Mouse (Mus musculus): ENCODE results near the gene Yars. TPM values are rescaled to one million over a fixed set of nuclear protein-coding genes. Genes with fewer than 3 reads are reported as not detected.
A peak's percentile ranks its signal among the peaks of the same experiment; 100 is the strongest.
"Not testable (repeated sequence)": the region's sequence is repeated elsewhere in the genome, so short reads cannot be mapped to it uniquely, and the experiment has no call there.

Yars gene
- total RNA-seq, 2 experiments from 2014 or later = 87.4 to 93.1 TPM

GRCm38 (mm10) chr4:129191691-129192090 lies 2.1 kb downstream of the Yars start:
- no peak for TF ChIP-seq CTCF (IDR thresholded peaks at IDR 0.05)
- Histone ChIP-seq H3K4me3 (no peak overlapping the region), H3K27ac (no peak overlapping the region)
- intact Hi-C loops (cut with DNase I) = loop anchor here (5.0 kb wide), 1 partner anchor 271 kb away; the partner anchor contains the start of gene Bsdc1
- peak in 1 of 2 experiments; percentile 4 for DNase-seq (ENCODE audit: extremely low spot score in 1 of 2, low spot score in 2 of 2)

GRCm38 (mm10) chr4:129194280-129194679 lies 4.7 kb downstream of the Yars start:
- intact Hi-C loops (cut with DNase I) = loop anchor here (5.0 kb wide), 1 partner anchor 268 kb away; the partner anchor contains the start of gene Bsdc1
- no peak for DNase-seq (ENCODE audit: extremely low spot score in 1 of 2, low spot score in 2 of 2)
- TF ChIP-seq CTCF (IDR thresholded peaks at IDR 0.05) = no peak
- Histone ChIP-seq H3K27ac (no peak overlapping the region), H3K4me3 (no peak overlapping the region)

DNA sequence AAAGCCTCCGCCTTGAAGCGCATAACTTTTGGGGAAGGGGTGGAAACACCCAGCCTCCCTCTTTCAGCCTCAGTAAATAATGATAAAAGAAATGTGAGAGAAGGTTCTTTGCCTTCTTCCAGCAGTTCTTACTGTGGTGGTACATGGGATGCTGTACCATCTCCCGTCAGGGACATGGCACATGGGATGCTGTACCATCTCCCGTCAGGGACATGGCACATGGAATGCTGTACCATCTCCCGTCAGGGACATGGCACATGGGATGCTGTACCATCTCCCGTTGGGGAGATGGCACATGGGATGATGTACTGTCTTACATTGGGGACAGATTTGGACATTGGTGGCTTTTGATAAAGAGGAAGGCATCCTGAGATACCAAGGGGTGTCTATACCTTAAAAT lies 8.0 kb downstream of the Yars start:
- no peak overlapping the region for H3K27ac ChIP-seq
- intact Hi-C loops (cut with DNase I) = no loop called here
- no peak for TF ChIP-seq CTCF (IDR thresholded peaks at IDR 0.05)
- DNase-seq (ENCODE audit: extremely low spot score in 1 of 2, low spot score in 2 of 2) = no peak
- H3K4me3 ChIP-seq = no peak overlapping the region

DNA sequence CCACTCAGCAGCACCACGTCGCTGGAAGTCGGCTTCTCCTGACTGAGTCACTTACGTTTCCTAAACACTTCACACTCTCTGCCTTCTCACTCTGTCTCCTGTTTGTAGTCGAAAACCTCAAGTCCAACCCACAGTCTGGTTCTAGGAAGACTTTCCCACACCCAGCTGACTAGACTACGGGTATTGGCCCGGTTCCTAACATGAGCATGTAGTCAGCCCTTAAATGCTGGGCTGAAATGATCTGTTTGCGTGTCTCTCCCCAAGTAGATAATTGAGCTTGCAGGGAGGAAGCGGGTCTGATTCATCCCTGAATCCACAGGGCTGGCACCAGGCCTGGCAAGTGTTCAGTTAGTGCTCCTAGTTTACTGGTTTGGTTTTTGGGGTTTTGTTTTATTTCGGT lies 15.1 kb downstream of the Yars start:
- H3K4me3 ChIP-seq = no peak overlapping the region
- H3K27ac ChIP-seq = no peak overlapping the region
- intact Hi-C loops (cut with DNase I) = no loop called here
- no peak for TF ChIP-seq CTCF (IDR thresholded peaks at IDR 0.05)
- peak in 1 of 2 experiments; percentile 22 for DNase-seq (ENCODE audit: extremely low spot score in 1 of 2, low spot score in 2 of 2)

DNA sequence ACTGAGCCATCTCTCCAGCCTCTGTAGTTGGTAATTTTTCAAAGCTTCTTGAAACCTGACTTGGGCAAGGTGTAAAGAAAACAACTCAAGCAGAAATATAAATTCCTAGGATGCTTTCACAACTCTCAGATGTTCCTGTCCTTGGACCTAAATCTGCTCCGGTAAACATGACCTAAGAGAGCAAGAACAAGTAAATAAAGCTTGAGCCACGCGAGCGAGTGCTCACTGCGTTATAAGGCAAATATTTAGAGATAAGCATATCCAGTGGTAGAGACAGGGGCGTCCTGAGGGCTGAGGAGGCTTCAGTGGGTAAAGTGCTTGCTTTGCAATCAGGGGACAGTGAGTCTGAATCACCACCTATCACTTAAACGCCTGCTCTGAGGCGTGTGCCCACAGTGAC lies 17.2 kb downstream of the Yars start:
- no peak for DNase-seq (ENCODE audit: extremely low spot score in 1 of 2, low spot score in 2 of 2)
- Histone ChIP-seq H3K4me3 (no peak overlapping the region), H3K27ac (no peak overlapping the region)
- intact Hi-C loops (cut with DNase I) = no loop called here
- no peak for TF ChIP-seq CTCF (IDR thresholded peaks at IDR 0.05)

DNA sequence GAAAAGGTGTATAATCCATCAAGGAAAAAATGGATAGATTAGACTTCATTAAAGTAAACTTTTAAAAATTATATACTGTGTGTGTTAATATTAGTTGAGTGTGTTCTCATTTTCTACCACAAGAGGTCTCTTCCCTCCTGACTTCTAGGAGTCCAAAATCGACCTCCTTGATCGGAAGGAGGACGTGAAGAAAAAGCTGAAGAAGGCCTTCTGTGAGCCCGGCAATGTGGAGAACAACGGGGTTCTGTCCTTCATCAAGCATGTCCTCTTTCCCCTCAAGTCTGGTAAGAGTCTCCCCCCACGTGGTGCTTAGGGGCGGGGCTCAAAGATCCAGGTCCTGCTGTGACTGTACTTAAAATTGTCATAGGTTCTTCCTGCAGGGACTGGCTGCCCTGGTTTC lies 19.9 kb downstream of the Yars start:
- no peak for DNase-seq (ENCODE audit: extremely low spot score in 1 of 2, low spot score in 2 of 2)
- Histone ChIP-seq H3K27ac (no peak overlapping the region), H3K4me3 (no peak overlapping the region)
- TF ChIP-seq CTCF (IDR thresholded peaks at IDR 0.05) = peak; percentile 64
- intact Hi-C loops (cut with DNase I) = loop anchor here (1.0 kb wide), 1 partner anchor 67 kb away; no protein-coding TSS in a partner anchor

- H3K27ac ChIP-seq = no peak overlapping the region
- H3K4me3 ChIP-seq = no peak overlapping the region
- DNase-seq (ENCODE audit: extremely low spot score in 1 of 2, low spot score in 2 of 2) = no peak
- no peak for TF ChIP-seq CTCF (IDR thresholded peaks at IDR 0.05)
- intact Hi-C loops (cut with DNase I) = loop anchor here (5.0 kb wide), 1 partner anchor 246 kb away; no protein-coding TSS in a partner anchor
Observed at GRCm38 (mm10) chr4:129211461-129211860, 21.9 kb downstream of the Yars start.

DNA sequence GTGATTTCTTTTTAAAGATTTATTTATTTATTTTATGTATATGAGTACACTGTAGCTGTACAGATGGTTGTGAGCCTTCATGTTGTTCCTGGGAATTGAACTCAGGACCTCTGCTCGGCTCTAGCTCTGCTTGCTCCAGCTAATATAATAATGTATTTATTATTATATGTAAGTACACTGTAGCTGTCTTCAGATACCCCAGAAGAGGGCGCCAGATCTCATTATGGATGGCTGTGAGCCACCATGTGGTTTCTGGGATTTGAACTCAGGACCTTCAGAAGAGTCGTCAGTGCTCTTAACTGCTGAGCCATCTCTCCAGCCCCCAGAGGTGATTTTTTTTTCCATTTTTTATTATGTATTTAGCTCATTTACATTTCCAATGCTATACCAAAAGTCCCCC lies 22.9 kb downstream of the Yars start:
- not testable (repeated sequence) for DNase-seq (ENCODE audit: extremely low spot score in 1 of 2, low spot score in 2 of 2); H3K27ac ChIP-seq; H3K4me3 ChIP-seq
- intact Hi-C loops (cut with DNase I) = loop anchor here (5.0 kb wide), 1 partner anchor 245 kb away; no protein-coding TSS in a partner anchor
- TF ChIP-seq CTCF (IDR thresholded peaks at IDR 0.05) = peak; percentile 59

DNA sequence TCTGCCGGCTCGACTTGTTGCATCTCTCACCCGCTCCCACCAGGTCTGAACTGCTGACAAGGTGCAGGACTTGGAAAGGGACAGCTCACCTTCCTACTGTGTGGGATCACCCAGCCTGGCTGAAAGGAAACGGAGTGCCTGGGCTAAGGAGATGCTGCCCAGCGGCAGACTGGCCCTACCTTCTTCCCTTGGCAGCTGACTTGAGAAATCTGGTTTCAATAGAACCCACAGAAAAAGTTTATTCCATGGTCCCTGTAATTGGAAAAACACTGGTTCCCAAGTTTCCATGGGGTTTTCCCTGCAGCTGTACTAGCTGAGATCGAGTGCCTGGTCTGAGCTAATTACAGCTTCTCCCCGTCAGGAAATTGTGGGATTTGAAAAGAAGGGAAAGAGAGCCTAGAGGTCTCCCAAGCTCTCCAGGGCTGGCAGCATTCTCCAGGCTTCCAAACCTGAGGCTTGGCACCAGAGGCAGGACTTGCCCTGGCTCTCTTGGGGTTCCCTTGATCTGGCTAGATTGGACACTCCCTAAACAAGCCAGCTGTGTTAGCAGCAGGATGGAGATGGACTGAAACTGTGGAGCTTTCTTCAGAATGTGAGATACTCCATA lies 29.1 kb downstream of the Yars start:
- intact Hi-C loops (cut with DNase I) = no loop called here
- no peak overlapping the region for H3K27ac ChIP-seq
- no peak for DNase-seq (ENCODE audit: extremely low spot score in 1 of 2, low spot score in 2 of 2)
- TF ChIP-seq CTCF (IDR thresholded peaks at IDR 0.05) = no peak
- no peak overlapping the region for H3K4me3 ChIP-seq

DNA sequence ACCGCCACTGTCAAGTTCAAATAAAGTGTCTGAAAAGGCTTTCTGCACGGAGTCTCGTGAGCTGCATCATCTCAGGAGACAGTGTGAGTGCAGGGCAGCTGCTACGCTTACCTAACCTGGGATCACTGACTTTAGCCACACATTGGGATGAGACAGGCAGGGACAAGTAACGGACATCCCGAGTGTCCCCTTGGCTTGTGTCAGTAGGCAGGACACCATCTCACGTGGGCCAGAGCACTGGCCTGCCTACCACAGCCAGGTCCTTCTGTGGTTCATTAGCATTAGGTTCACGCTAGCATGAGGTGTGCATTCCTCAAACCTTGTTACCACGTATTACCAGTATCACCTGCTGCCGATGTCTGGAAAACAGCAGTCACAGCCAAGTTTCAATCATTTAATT lies 29.6 kb downstream of the Yars start:
- TF ChIP-seq CTCF (IDR thresholded peaks at IDR 0.05) = no peak
- intact Hi-C loops (cut with DNase I) = no loop called here
- no peak for DNase-seq (ENCODE audit: extremely low spot score in 1 of 2, low spot score in 2 of 2)
- H3K27ac ChIP-seq = no peak overlapping the region
- no peak overlapping the region for H3K4me3 ChIP-seq

DNA sequence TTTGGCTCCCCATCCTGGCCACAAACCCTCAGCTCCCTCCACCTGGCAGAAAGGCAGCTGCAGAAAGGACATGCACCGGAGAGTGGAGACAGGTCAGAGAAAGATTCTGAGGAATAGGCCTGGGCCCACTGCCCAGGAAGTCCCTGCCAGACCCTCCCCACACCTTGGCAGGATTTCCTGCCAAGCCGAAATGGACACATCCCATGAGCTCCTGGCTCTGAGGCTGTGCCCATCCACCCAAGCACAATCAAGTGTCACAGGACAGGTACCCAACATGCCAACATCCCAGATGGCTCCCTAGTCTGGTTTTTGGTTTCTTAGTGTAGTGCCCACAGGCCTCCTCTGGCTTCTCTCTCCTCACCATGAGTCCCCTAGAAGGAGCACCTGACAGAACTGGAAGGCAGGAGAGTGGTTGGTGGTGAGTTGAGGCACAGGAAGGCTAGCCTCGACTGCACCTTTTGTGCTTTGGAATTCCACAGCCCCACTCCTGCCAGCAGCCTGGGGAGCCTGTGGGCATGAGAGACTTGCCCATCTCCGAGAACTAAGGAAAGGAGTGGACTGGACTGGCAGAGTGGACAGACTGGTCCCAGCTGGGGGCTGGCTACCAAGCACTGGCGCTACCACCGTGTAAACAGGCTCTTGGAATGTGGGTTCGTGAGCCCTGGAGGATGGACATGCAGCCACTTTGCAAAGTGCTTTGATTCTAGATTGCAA lies 31.0 kb downstream of the Yars start:
- H3K27ac ChIP-seq = no peak overlapping the region
- intact Hi-C loops (cut with DNase I) = no loop called here
- H3K4me3 ChIP-seq = no peak overlapping the region
- TF ChIP-seq CTCF (IDR thresholded peaks at IDR 0.05) = no peak
- DNase-seq (ENCODE audit: extremely low spot score in 1 of 2, low spot score in 2 of 2) = no peak

DNA sequence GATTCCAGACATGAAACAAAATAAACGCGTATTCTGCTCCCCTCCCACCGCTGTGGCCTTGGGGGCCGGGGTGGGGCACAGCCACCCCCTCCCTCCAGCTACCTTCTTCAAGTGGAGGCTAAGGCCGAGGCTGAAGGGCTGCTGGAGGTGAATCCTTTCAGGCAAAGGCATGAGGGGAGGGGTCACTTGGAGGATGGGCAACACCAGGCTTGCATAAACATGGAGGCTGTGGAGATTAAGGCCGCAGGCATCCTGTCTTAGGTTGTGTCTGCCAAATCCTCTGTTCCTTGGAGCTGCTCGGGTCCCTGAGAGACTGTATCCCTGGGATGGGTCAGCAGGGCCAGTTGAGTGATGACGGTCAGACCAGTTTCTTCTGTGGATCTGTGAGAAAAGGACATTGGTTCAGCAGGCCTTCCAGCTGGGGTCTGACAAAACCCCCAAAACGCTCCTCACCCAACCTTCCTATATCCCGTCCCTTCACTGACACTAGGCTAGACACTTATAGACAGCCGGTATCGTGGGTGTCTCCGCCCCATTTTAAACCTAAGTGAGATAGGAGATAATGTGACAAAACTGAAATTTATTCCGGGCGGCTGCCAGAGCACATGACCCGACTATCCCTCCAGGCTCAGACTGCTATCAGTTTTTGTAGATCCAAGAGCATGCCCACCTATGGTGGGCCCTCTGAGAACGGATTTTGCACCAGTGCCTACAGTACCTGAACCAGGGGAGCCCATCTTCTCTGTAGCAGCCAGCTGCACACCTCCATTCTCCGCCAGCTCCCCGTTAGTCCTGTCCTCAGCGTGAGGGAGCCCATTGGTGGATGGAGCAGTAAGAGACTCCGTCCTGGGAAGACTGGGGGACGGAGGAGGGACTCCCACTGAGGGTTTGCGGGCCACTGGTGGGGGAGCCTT lies 31.8 kb downstream of the Yars start:
- Histone ChIP-seq H3K4me3 (no peak overlapping the region), H3K27ac (peak overlapping the region; percentile 11; the same call in 1 of the 2 replicates)
- DNase-seq (ENCODE audit: extremely low spot score in 1 of 2, low spot score in 2 of 2) = no peak
- intact Hi-C loops (cut with DNase I) = no loop called here
- TF ChIP-seq CTCF (IDR thresholded peaks at IDR 0.05) = no peak
